Mouse (Mus musculus) thymus, adult 2 months (tissue): ENCODE measurements around the gene Igdcc4. TPM values are rescaled to one million over a fixed set of nuclear protein-coding genes. Genes with fewer than 3 reads are reported as not detected.

ENCODE experiments used
- DNase-seq: peaks from one replicate; pipeline ENCODE4 v3.0.0; 2021
- H3K27ac ChIP-seq: fragments of 200-500 bp; 2 replicates; pipeline ENCODE4 v1.5.1; 2012; ENCODE audit warnings: low read length, control low read depth; ENCODE audit not compliant: control insufficient read depth, insufficient read depth
- H3K27me3 ChIP-seq: fragments of 200-500 bp; 2 replicates; pipeline ENCODE4 v1.6.1; 2012; ENCODE audit warnings: mild to moderate bottlenecking, low read length, moderate library complexity, mixed read lengths; ENCODE audit not compliant: control insufficient read depth, insufficient read depth
- H3K36me3 ChIP-seq: fragments of 200-500 bp; 2 replicates; pipeline ENCODE4 v1.6.1; 2012; ENCODE audit warnings: mild to moderate bottlenecking, low read length, moderate library complexity; ENCODE audit not compliant: control insufficient read depth, insufficient read depth
- H3K4me1 ChIP-seq: fragments of 200-500 bp; replicated peaks from 2 replicates; pipeline ENCODE4 v1.6.1; 2012; ENCODE audit warnings: low read length; ENCODE audit not compliant: control insufficient read depth, insufficient read depth
- H3K4me3 ChIP-seq: fragments of 200-500 bp; 2 replicates; pipeline ENCODE4 v1.5.1; 2012; ENCODE audit warnings: mild to moderate bottlenecking, low read length, control low read depth, moderate library complexity; ENCODE audit not compliant: control insufficient read depth, insufficient read depth
- CTCF ChIP-seq: fragments of 200-500 bp; IDR thresholded peaks from 2 replicates; pipeline ENCODE4 v1.5.1; 2012; ENCODE audit warnings: mild to moderate bottlenecking, control low read depth, low read length, moderate library complexity, borderline replicate concordance; ENCODE audit not compliant: control insufficient read depth, poor library complexity, insufficient read depth; ENCODE audit errors: extremely low read depth
- POLR2A ChIP-seq: fragments of 200-500 bp; IDR thresholded peaks from 2 replicates; pipeline ENCODE4 v1.6.1; 2012; ENCODE audit warnings: mild to moderate bottlenecking, low read length, control low read depth, moderate library complexity; ENCODE audit not compliant: control insufficient read depth, poor library complexity, insufficient read depth; ENCODE audit errors: extremely low read depth
- WGBS: fragments of 180-500 bp; shearing (Covaris S2); methylation state at CpG from one replicate; pipeline ENCODE4 v1.1.7; 2018; 5-methylcytosine and 5-hydroxymethylcytosine counted together
- polyA plus RNA-seq: library from polyadenylated mRNA; depleted of rRNA; stranded (reverse); fragments of >200 nt; gene quantifications from 2 replicates; pipeline ENCODE4 v1.2.3, GENCODE M21; 2012; rRNA removed

The Igdcc4 gene
- polyA plus RNA-seq, 1 experiment, result 11.7 TPM

DNA sequence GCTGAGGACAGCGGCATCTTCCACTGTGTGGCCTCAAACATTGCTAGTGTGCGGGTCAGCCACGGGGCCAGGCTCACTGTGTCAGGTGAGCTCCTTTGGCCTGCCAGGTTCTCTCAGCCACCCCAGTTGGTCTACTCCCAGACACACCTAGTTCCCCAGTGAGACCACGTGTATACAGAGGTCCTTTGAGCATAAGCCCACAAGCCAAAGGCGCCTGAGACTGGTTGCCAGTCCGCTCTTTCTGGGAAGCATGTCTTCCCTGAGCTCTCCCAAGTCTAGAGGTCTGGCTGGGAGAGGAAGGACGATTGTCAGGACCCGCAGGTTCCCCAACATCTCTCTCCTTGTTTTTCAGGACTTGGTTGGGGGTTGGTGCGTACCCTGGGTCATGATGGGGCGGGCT is 76.6 kb downstream of the Igdcc4 start:
- WGBS, result 93% methylated on average over 10 of the region's 10 CpGs
- Histone ChIP-seq H3K4me1 (0 out of 2 replicates have a peak, but pooled peaks cover 4% of the 10 kb centered on the region), H3K36me3 (no peaks in the 10 kb centered on the region), H3K27ac (no peak overlapping the region), H3K27me3 (no peaks in the 10 kb centered on the region), H3K4me3 (no peak overlapping the region)
- TF ChIP-seq CTCF, result no peak
- DNase-seq, result no peak

DNA sequence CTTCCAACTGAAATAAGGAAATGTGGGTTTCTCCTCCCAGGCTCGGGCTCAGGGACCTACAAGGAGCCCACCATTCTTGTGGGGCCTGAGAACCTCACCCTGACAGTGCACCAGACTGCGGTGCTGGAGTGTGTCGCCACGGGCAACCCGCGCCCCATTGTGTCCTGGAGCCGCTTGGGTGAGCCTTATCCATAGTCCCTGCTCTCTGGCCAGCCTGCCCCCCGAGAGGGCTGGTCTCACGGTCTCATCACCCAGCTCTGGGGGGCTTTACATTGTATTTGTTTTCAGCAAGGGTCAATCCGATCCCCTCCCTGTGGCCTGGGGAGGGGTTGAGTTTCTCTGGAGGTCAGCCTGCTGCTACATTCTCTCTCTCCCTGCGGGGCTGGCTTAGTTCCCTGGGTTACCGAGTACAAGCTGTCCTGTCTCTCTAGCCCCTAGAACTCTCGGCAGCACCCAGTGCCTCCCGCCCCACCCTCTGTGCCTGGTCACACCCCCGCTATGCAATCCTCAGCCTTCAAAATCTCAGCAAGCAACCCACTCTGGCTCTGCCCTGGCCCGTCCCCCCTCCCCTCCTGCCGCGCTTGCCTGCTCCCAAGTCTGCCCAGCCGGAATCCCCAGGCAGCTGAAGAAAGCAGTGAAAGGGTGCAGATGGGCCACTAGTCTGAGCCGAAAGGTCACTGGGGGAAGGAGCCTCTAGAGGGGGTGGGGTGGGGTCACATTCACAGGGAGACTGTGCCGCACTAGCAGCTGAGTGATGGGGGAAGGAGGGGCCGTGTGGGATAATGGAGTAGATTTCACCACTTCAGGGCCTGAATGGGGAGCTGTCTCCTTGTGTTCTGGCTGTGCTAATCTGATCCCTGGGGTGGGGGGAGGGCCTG is 77.3 kb downstream of the Igdcc4 start:
- 0 out of 2 replicates have a peak, but pooled peaks cover 4% of the 10 kb centered on the region for H3K4me1 ChIP-seq
- no peaks in the 10 kb centered on the region for H3K36me3 ChIP-seq
- no peak overlapping the region for H3K27ac ChIP-seq
- TF ChIP-seq POLR2A (no peak), CTCF (no peak)
- no peak for DNase-seq
- WGBS, result 84% methylated on average over 22 of the region's 22 CpGs
- H3K27me3 ChIP-seq, result no peaks in the 10 kb centered on the region
- no peak overlapping the region for H3K4me3 ChIP-seq

DNA sequence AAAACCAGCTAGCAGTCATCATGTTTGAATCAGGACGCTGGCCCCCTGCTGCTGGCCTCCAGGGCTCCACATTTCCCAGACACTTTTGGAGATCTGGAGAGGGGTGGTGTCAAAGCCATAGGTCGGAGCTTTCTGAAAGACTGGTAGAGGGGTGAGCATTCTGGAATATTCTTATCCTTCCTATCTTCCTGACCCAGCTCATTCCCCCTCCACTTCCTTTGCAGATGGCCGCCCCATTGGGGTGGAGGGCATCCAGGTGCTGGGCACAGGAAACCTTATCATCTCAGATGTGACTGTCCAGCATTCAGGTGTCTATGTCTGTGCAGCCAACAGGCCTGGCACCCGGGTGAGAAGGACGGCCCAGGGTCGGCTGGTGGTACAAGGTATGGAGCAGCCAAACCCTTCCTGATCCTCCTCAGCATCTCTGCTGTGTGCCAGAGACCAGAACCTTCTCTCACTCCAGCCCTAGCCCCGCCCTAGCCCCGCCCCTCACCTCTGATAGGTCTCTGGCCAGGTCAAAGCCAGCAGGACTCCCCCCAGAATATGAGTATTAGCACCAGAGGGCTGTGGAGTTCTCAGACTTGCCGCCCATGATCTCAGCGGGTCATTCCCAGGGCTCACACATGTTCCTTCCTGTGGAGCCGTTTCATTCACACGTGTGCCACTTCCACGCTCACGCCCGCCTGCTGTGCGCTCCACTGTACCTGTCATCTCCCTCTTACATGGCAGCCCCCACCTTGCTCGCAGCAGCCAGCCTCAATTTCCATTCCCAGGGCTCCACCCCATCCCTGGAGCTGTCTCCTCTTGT is 78.7 kb downstream of the Igdcc4 start:
- TF ChIP-seq POLR2A, result no peak
- no peak for TF ChIP-seq CTCF
- DNase-seq, result no peak
- Histone ChIP-seq H3K4me3 (no peak overlapping the region), H3K27ac (no peak overlapping the region), H3K27me3 (no peaks in the 10 kb centered on the region), H3K4me1 (0 out of 2 replicates have a peak, but pooled peaks cover 4% of the 10 kb centered on the region), H3K36me3 (no peaks in the 10 kb centered on the region)
- 41% methylated on average over 17 of the region's 17 CpGs for WGBS

Other genes starting within 250 kb of the Igdcc4 start
- 0.05 TPM in 1 of 2 replicates, not detected in the other for gene Slc24a1, start 149.9 kb upstream of the Igdcc4 start, polyA plus RNA-seq
- gene Ints14, start 140.6 kb upstream of the Igdcc4 start, polyA plus RNA-seq, result 24.0 and 28.3 TPM in 2 replicates
- 32.5 and 35.3 TPM in 2 replicates for gene Hacd3, start 79.8 kb upstream of the Igdcc4 start, polyA plus RNA-seq
- gene Dpp8, start 69.1 kb upstream of the Igdcc4 start, polyA plus RNA-seq, result 73.8 and 77.6 TPM in 2 replicates
- gene Igdcc3, start 39.7 kb downstream of the Igdcc4 start, polyA plus RNA-seq, result 0.07 and 0.13 TPM in 2 replicates
- 9.3 and 17.1 TPM in 2 replicates for gene Parp16, start 93.9 kb downstream of the Igdcc4 start, polyA plus RNA-seq
- gene Cilp, start 163.7 kb downstream of the Igdcc4 start, polyA plus RNA-seq, result 1.8 and 2.0 TPM in 2 replicates
- gene Clpx, start 192.8 kb downstream of the Igdcc4 start, polyA plus RNA-seq, result 10.1 and 11.8 TPM in 2 replicates
- 23.3 and 29.2 TPM in 2 replicates for gene Pdcd7, start 244.6 kb downstream of the Igdcc4 start, polyA plus RNA-seq